Mouse (Mus musculus) bone marrow macrophage, adult 2 months (primary cell): ENCODE results near the gene Mex3a.

ENCODE experiments used
- CTCF ChIP-seq: IDR thresholded peaks from 2 replicates; pipeline ENCODE4 v1.5.1; 2012; ENCODE audit warnings: low read depth, mild to moderate bottlenecking, low read length, moderate library complexity
- POLR2A ChIP-seq: IDR thresholded peaks from 2 replicates; pipeline ENCODE4 v1.6.1; 2012; ENCODE audit warnings: mild to moderate bottlenecking, low read depth, low read length, borderline replicate concordance

- TF ChIP-seq CTCF (no peak), POLR2A (no peak)
Observed at GRCm38 (mm10) chr3:88502031-88502571, 30.1 kb upstream of the Mex3a start.
